Mouse (Mus musculus) intestine, embryonic 14.5 days (tissue): Measurements from ENCODE around the gene Gm9803. TPM values are rescaled to one million over a fixed set of nuclear protein-coding genes. Genes with fewer than 3 reads are reported as not detected.

Experiments
- ATAC-seq: fragments of 200-750 bp; cut with Nextera tagmentation; replicated peaks from 2 replicates; pipeline ENCODE4 v1.8.0; 2017; ENCODE audit warnings: low read depth, moderate number of reproducible peaks, moderate TSS enrichment, moderate library complexity; ENCODE audit not compliant: low FRiP score, low TSS enrichment
- DNase-seq: peaks from one replicate; pipeline ENCODE4 v3.0.0-alpha.2; 2018; ENCODE audit warnings: low spot score
- H3K27ac ChIP-seq: fragments of 300-500 bp; sonication (generic); 2 replicates; pipeline ENCODE4 v1.5.1; 2014; ENCODE audit warnings: low read depth, mild to moderate bottlenecking, control low read depth
- H3K27me3 ChIP-seq: fragments of 300-500 bp; sonication (generic); replicated peaks from 2 replicates; pipeline ENCODE4 v1.6.1; 2014; ENCODE audit warnings: low read length, control low read depth; ENCODE audit not compliant: control insufficient read depth, insufficient read depth
- H3K36me3 ChIP-seq: fragments of 300-500 bp; sonication (generic); 2 replicates; pipeline ENCODE4 v1.6.1; 2014; ENCODE audit warnings: low read length, control low read depth; ENCODE audit not compliant: control insufficient read depth, insufficient read depth
- H3K4me1 ChIP-seq: fragments of 300-500 bp; sonication (generic); replicated peaks from 2 replicates; pipeline ENCODE4 v1.6.1; 2014; ENCODE audit warnings: low read length, control low read depth, mixed read lengths; ENCODE audit not compliant: control insufficient read depth, insufficient read depth
- H3K4me2 ChIP-seq: fragments of 300-500 bp; sonication (generic); 2 replicates; pipeline ENCODE4 v1.6.1; 2014; ENCODE audit warnings: low read length
- H3K4me3 ChIP-seq: fragments of 300-500 bp; sonication (generic); 2 replicates; pipeline ENCODE4 v1.5.1; 2014; ENCODE audit warnings: low read depth, low read length, control low read depth, mixed read lengths
- H3K9ac ChIP-seq: fragments of 300-500 bp; sonication (generic); 2 replicates; pipeline ENCODE4 v1.6.1; 2014; ENCODE audit warnings: mild to moderate bottlenecking, low read length
- H3K9me3 ChIP-seq: fragments of 300-500 bp; sonication (generic); 2 replicates; pipeline ENCODE4 v1.6.1; 2016; ENCODE audit warnings: low read length, control low read depth; ENCODE audit not compliant: control insufficient read depth
- WGBS: fragments of 180-500 bp; shearing (Covaris S2); extraction: QIAGEN DNeasy Blood & Tissue Kit; methylation state at CpG from one replicate; pipeline ENCODE4 v1.1.7; 2014; 5-methylcytosine and 5-hydroxymethylcytosine counted together
- polyA plus RNA-seq: library from polyadenylated mRNA; unstranded; fragments of >200 nt; fragmentation: Nextera tagmentation; extraction: Ambion mirVana; gene quantifications from 2 replicates; pipeline ENCODE4 v1.2.1, GENCODE M21; 2014

The Gm9803 gene
- polyA plus RNA-seq, 1 experiment from 2014 or later, result 19.0 TPM

- no peak overlapping the region for H3K9ac ChIP-seq
- H3K27ac ChIP-seq, result no peak overlapping the region
- H3K4me3 ChIP-seq, result no peak overlapping the region
- 91% methylated on average over 5 of the region's 5 CpGs for whole genome bisulfite sequencing
- no peak for ATAC-seq
- H3K27me3 ChIP-seq, result no peaks in the 10 kb centered on the region
- no peak for DNase-seq
- H3K9me3 ChIP-seq, result no peaks in the 10 kb centered on the region
- H3K36me3 ChIP-seq, result no peaks in the 10 kb centered on the region
- peaks cover 31% of the 10 kb centered on the region; the same call in 1 of the 2 replicates for H3K4me1 ChIP-seq
- H3K4me2 ChIP-seq, result no peak overlapping the region
Measured at GRCm38 (mm10) chr10:43482021-43482420, 41.9 kb upstream of the Gm9803 start.

- WGBS, result 23% methylated on average over 9 of the region's 9 CpGs
- H3K27ac ChIP-seq, result peak overlapping the region; percentile 45
- ATAC-seq (no peak), DNase-seq (no peak)
- no peaks in the 10 kb centered on the region for H3K9me3 ChIP-seq
- peaks cover 25% of the 10 kb centered on the region; the same call in 1 of the 2 replicates for H3K4me1 ChIP-seq
- H3K27me3 ChIP-seq, result no peaks in the 10 kb centered on the region
- no peaks in the 10 kb centered on the region for H3K36me3 ChIP-seq
- peak overlapping the region; percentile 20; the same call in 1 of the 2 replicates for H3K4me2 ChIP-seq
- no peak overlapping the region for H3K4me3 ChIP-seq
- H3K9ac ChIP-seq, result peak overlapping the region; percentile 22; the same call in 1 of the 2 replicates
Measured at GRCm38 (mm10) chr10:43483426-43483995, 40.4 kb upstream of the Gm9803 start.

DNA sequence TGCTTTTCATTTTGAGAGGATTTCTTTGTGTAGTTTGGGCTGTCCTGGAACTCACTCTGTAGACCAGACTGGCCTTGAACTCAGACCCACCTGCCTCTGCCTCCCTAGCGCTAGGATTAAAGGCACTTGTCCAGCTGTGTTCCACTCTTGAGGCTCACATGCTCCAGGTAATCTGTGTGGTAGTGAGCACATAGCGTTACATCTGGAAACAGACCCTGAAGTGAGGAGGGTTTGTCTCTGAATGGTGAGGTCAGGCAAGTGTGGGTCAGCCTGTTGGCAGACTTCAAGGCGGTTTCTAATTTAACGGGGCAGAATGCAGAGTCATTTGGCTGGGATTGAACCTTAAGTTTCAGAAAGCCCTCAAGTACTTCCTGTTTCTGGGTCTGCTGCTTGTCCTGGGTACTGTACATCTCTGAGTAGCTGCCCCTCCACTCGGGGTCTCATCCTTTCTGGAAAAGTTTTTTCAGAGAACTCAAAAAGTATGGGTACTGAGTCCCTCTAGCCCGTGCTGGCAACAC lies 38.1 kb upstream of the Gm9803 start:
- WGBS, result 80% methylated on average over 6 of the region's 6 CpGs
- H3K4me3 ChIP-seq, result no peak overlapping the region

GRCm38 (mm10) chr10:43487441-43488010 lies 36.4 kb upstream of the Gm9803 start:
- Histone ChIP-seq H3K4me3 (no peak overlapping the region), H3K4me2 (no peak overlapping the region), H3K4me1 (peaks cover 20% of the 10 kb centered on the region), H3K9ac (no peak overlapping the region), H3K9me3 (no peaks in the 10 kb centered on the region), H3K27ac (no peak overlapping the region), H3K36me3 (no peaks in the 10 kb centered on the region), H3K27me3 (no peaks in the 10 kb centered on the region)
- WGBS, result 75% methylated on average over 3 of the region's 3 CpGs
- no peak for DNase-seq
- ATAC-seq, result no peak

More for the DNA sequence above, 38.1 kb upstream of the Gm9803 start:
- Histone ChIP-seq H3K27me3 (no peaks in the 10 kb centered on the region), H3K4me1 (peaks cover 26% of the 10 kb centered on the region), H3K27ac (no peak overlapping the region), H3K9me3 (no peaks in the 10 kb centered on the region), H3K4me2 (no peak overlapping the region), H3K36me3 (no peaks in the 10 kb centered on the region), H3K9ac (no peak overlapping the region)
- DNase-seq (no peak), ATAC-seq (no peak)

DNA sequence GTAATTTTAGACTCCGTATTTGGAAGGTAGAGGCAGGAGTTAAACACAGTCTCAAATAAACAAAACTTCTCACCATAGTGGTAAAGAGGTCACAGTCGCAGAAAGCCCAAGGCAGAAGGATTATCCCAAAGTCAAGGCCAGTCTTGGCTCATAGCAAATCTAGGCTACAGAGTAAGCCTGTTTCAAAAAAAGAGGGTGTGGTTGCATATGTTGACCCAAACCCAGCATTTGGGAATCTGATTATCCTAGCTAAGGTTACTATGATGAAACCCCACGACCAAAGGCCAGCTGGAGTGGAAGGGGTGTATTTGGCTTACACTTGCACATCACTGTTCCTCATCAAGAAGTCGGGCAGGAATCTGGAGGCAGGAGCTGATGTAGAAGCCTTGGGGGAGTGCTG lies 35.6 kb upstream of the Gm9803 start:
- Histone ChIP-seq H3K27me3 (no peaks in the 10 kb centered on the region), H3K36me3 (no peaks in the 10 kb centered on the region), H3K4me3 (no peak overlapping the region), H3K9me3 (no peaks in the 10 kb centered on the region), H3K4me1 (peaks cover 13% of the 10 kb centered on the region), H3K9ac (no peak overlapping the region), H3K27ac (no peak overlapping the region), H3K4me2 (no peak overlapping the region)
- ATAC-seq, result no peak
- 68% methylated on average over 4 of the region's 4 CpGs for WGBS
- DNase-seq, result no peak

DNA sequence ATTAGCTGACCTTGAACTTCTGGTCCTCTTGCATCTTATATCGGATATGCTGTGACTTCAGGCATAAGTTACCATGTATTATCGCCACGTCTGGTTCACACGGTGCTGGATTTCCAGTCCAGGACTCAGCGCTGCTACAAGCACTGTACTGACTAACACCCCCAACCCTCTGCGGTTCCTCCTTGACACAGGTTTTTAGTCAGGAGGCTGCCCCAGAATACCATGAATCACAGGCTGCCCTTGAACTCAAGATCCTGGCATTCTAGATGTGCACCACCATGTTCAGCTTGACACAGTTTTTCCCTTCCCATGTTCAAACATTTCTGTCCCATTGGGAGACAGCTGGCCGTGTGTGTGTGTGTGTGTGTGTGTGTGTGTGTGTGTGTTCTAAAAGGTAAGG lies 34.7 kb upstream of the Gm9803 start:
- Histone ChIP-seq H3K9ac (no peak overlapping the region), H3K27me3 (no peaks in the 10 kb centered on the region), H3K36me3 (peaks cover under 1% of the 10 kb centered on the region; the same call in 1 of the 2 replicates), H3K4me3 (no peak overlapping the region), H3K9me3 (no peaks in the 10 kb centered on the region), H3K4me1 (peaks cover 8% of the 10 kb centered on the region), H3K4me2 (no peak overlapping the region), H3K27ac (no peak overlapping the region)
- DNase-seq (no peak), ATAC-seq (no peak)
- WGBS, result 79% methylated on average over 7 of the region's 7 CpGs

DNA sequence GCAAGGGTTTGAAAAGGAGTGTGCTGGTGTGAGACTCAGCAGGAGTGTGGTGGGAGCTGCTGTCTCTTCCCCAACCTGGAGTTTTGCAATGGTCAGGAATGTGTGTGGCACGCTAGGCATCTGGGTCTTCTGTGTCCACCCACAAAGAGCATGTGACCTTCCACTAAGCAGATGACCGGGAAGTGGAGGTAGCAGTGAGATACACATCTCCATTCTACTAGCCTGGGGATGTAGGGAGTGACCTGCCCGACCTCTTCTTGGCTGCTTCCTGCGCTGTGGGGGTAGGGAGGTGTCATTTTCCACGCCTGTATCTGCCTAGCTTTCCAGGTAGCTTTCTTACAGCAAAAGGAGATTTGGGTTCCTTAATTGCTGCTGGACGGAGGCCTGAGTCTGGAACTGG lies 34.3 kb upstream of the Gm9803 start:
- no peak overlapping the region for H3K9ac ChIP-seq
- H3K27ac ChIP-seq, result no peak overlapping the region
- no peaks in the 10 kb centered on the region for H3K9me3 ChIP-seq
- peaks cover 4% of the 10 kb centered on the region; the same call in 1 of the 2 replicates for H3K36me3 ChIP-seq
- DNase-seq (no peak), ATAC-seq (no peak)
- peaks cover 8% of the 10 kb centered on the region for H3K4me1 ChIP-seq
- H3K4me2 ChIP-seq, result no peak overlapping the region
- no peaks in the 10 kb centered on the region for H3K27me3 ChIP-seq
- no peak overlapping the region for H3K4me3 ChIP-seq
- WGBS, result 24% methylated on average over 6 of the region's 6 CpGs

- DNase-seq (no peak), ATAC-seq (no peak)
- no peak overlapping the region for H3K9ac ChIP-seq
- peaks cover 8% of the 10 kb centered on the region for H3K4me1 ChIP-seq
- no peak overlapping the region for H3K27ac ChIP-seq
- peaks cover 9% of the 10 kb centered on the region; the same call in 1 of the 2 replicates for H3K36me3 ChIP-seq
- no peak overlapping the region for H3K4me3 ChIP-seq
- H3K9me3 ChIP-seq, result no peaks in the 10 kb centered on the region
- H3K4me2 ChIP-seq, result no peak overlapping the region
- no peaks in the 10 kb centered on the region for H3K27me3 ChIP-seq
- 58% methylated on average over 8 of the region's 8 CpGs for WGBS
Measured at GRCm38 (mm10) chr10:43490034-43490433, 33.9 kb upstream of the Gm9803 start.

DNA sequence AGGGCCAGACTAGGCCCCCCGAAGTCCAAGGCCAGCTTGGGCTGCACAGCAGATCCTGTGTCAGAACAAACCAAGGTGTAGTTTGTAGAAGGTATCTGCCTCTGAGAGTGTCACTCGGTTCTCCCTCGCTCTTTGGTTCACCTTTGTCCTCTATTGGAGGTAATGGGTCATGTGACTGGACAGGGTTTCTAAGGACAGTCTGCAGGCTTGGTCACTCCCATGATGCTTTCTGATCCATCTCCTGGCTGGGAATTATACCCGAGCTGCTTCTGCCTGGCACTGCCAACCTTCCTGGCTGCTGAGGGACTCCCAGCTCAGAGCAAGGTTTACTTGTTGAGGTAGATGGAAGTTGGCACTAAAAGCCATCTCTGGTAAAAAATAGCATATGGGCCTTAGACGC lies 33.0 kb upstream of the Gm9803 start:
- Histone ChIP-seq H3K27me3 (no peaks in the 10 kb centered on the region), H3K9ac (no peak overlapping the region), H3K4me1 (peaks cover 8% of the 10 kb centered on the region), H3K4me3 (no peak overlapping the region), H3K4me2 (no peak overlapping the region), H3K27ac (no peak overlapping the region), H3K9me3 (no peaks in the 10 kb centered on the region), H3K36me3 (peaks cover 17% of the 10 kb centered on the region)
- DNase-seq (no peak), ATAC-seq (0 out of 2 replicates have a peak, but pooled peaks have one; percentile 24)
- WGBS, result 80% methylated on average over 5 of the region's 5 CpGs
